Mouse (Mus musculus) spleen, postnatal 4 days (tissue): ENCODE measurements at regions not wholly inside any gene's neighbourhood (a gene's known extent, or its start where the extent isn't known, plus 50 kb on each side); places are given as distances from the start of the nearest gene placed in this dataset.
"Not testable (repeated sequence)": the region's sequence is repeated elsewhere in the genome, so short reads cannot be mapped to it uniquely, and the experiment has no call there.

ENCODE experiments used
- DNase-seq, 2 experiments: peaks; one replicate each; pipeline ENCODE4 v3.0.0; 2022; ENCODE audit warnings: low spot score in 2 of 2

GRCm38 (mm10) chr14:59075845-59076745, 66.6 kb downstream of the 1700129C05Rik start:
- DNase-seq, result no peak

- no peak for DNase-seq
These were observed 70.2 kb downstream of the 1700129C05Rik start for GRCm38 (mm10) chr14:59072323-59073039.

DNA sequence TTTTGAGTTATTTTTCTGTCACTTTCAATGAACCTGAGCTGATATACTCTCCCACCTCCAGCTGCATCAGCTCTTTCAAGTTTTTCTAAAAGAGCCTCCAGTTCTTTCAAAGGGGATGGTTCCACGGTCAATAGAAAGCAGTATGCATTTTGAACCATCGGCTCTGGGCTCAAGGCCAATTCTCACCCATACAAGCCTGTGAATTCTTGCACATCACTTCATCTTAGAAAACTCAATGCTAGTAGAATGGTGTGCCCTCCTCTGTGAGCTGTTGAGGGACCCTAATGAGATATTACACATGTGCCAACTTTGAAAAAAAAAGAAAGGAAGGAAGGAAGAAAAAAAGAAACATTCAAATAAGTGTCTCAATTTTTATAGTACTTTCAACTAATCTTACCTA, 72.6 kb downstream of the 1700129C05Rik start:
- no peak for DNase-seq

- DNase-seq, result no peak
These were observed 76.1 kb downstream of the 1700129C05Rik start for GRCm38 (mm10) chr14:59066456-59067220.

- DNase-seq, result no peak
These were observed 79.5 kb downstream of the 1700129C05Rik start for GRCm38 (mm10) chr14:59063221-59063620.

DNA sequence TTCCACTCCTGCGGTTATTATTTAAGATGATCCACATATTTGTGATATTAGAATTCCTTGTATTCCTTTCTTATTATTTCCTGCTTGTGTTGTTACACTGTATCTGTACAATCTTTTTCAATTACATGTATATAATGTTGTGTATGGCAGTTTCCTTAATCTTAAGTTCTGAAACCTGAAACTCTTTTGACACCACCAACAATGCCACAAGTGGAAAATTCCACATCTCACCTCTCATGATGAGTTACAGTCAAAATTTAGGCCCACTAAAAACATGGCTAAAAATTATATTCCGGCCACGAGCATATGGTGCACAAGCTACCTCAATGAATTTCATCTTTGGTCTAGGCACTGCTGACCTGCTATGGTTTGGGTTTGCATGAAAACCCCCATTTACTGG, 85.9 kb downstream of the 1700129C05Rik start:
- no peak for DNase-seq

- DNase-seq, result no peak
These were observed 87.4 kb downstream of the 1700129C05Rik start for GRCm38 (mm10) chr14:59055283-59055682.

DNA sequence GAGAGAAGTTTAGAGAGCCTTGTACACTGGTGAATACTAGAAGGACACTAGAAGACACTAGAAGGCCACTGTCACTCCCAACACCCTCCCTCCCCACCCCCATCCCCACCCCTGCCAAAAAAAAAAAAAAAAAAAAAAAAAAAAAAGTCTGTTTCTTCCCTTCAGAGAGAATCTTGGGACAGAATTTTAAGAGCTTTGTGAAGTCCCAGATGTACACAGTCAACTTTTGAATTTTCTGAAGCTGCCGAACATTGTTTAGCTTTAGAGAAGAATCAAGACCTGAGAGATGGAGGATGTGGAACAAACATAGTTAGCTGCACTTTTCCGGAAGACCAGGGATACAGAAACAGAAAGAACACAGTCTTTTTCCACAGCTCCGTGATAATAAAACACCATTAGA, 90.3 kb downstream of the 1700129C05Rik start:
- DNase-seq, result no peak

DNA sequence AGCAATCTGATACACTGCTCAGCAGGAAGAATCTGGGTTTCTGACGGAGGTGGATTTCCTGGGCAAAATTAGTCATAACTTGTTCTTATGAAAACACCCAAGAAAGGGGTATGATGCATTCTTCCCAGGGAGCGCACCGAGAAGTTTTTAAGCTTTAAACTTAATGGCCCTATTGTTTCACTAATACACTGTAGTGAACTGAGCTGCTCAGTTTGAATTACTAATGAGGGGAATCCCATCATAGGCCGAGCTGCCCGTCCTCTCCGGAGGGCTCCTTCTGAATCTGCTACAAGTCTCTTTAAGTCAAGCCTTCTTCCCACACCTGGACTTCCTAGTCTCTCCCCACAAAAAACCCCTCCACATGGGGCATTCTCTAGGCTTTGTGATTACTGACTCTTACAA, 91.2 kb downstream of the 1700129C05Rik start:
- no peak for DNase-seq

- no peak for DNase-seq
These were observed 97.0 kb downstream of the 1700129C05Rik start for GRCm38 (mm10) chr14:59045687-59046086.

GRCm38 (mm10) chr14:59045235-59045634, 97.5 kb downstream of the 1700129C05Rik start:
- no peak for DNase-seq

- no peak for DNase-seq
These were observed 100.5 kb downstream of the 1700129C05Rik start for GRCm38 (mm10) chr14:59042152-59042551.

GRCm38 (mm10) chr14:59025757-59026156, 116.9 kb downstream of the 1700129C05Rik start:
- not testable (repeated sequence) for DNase-seq

DNA sequence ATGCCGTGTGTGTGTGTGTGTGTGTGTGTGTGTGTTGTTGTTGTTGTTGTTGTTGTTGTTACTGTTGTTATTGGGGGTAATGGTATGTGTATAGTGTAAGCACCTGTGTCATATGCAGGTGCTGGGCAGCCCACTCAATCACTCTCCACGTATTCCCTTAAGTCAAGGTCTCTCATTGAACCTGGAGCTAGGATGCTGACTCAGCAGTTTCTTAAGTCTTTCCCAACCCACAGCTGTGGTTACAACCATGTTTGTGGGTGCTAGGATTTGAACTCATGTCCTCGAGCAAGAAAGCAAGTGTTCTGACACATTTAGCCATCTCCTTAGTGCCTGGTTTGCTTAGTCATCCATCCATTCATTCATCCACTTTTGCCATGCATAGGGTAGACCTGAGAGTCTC, 133.2 kb downstream of the 1700129C05Rik start:
- no peak for DNase-seq

DNA sequence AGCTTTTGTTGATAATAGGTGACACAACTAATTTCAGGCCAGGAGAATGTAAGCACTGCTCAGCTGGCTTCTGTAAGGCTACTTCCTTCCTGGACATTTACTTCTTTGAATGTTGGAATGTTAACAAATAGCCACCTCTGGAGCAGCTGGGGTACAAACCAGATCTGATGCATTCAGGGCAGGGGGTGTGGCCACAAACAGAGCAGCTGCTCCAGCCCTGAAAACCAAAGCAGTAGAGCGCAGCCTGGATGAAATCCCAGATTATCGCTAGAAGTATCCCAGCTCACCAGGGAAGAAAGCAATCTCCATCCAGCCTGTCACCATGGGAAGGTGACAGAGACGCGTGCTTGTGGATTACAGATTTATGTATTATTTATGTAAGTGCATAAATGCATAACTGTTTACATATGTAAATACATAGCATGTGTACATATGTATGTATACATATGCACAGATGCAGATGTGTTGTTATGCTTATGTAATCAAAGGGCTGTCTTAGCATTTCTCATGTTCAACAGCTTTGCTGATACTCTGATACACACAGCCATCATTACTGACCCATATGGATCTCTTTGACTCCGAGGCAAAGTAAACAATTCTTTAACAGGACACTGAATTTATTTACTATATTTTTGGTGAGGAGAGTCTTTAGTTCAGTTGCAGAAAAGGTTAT, 143.5 kb downstream of the 1700129C05Rik start:
- DNase-seq, result no peak

DNA sequence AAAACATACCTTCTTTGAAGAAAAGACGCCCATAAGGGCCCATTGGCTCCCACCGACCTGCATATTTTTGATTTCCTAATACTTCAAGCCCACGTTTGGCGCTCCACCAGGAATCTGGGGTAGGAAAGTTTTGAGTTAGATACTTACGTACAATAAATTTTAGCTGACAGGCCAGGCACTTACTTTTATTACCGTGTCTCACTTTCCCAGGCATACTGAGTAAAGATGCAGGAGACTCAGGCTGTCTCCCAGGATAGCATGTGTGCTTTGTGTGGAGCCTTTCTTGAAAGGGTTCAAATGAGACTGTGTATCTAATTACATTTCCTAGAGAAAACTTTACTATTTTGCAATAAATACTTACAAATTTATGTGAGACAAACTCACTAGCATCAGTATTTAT, 147.7 kb downstream of the 1700129C05Rik start:
- DNase-seq, result no peak

DNA sequence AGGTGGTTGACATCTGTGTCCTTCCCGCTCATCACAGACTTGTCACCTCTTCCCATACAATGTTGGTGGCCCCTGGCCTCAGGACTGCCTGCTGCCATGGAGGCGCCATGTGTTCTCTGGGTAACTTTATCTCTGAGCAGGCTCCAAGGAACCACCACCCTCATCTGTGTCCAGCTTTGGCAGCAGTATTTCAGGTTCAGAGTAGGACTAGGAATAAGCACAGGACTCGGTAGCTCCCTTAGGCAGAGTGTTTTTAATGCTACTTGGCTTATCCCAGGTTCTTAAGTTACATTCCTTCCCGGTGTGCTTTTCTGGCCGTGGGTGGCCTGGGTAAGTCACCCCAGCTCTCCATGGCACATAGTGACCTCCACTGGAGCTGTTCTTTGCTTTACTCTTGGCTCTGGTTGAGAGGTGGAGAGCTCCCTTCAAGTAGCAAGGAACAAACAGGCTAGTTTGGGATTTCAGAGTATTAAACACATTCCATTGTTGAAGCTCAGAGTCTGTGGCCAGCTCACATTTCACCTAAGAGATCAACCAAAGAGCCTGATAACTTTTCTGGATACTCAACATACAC, 153.0 kb downstream of the 1700129C05Rik start:
- DNase-seq, result no peak

- DNase-seq, result no peak
These were observed 155.0 kb downstream of the 1700129C05Rik start for GRCm38 (mm10) chr14:58987688-58988087.

DNA sequence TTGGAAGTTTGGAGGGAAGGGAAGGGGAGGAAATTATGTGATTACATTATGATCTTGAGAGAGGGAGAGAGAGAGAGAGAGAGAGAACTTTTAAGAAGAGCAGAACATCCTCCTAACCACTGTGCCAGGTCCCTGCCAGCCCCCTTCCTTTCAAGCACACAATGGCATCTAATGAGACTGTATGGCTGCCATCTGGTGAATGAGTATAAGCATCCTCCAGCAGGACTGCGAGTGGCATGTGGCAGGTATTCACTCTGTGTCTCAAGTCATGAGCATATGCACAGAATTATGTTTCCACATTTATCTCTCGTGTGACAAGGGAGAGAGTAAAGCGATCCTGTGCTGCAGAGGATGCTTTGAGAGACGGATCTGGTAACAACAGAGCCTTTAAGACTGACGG, 156.9 kb downstream of the 1700129C05Rik start:
- no peak for DNase-seq

DNA sequence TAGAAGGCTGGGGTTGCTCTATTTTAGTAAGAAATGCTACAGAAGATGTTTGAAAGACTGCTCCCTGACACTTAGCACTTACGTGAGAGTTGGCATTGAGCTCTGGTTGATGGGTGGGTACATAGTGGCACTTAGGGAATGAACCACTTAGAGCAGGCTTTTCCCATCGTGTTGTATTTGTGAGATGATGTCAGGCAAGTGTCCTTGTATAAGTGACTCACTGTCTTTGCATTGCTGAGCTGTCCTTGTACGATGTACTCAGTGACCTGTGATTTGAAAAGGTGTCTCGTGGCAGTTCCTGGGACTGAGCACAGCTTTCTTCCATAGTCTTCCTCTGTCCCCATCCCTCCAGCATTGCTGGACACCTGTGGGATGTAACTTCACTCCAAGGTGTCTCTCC, 165.9 kb downstream of the 1700129C05Rik start:
- no peak for DNase-seq

- DNase-seq, result no peak
These were observed 173.4 kb downstream of the 1700129C05Rik start for GRCm38 (mm10) chr14:58969248-58969647.
